Mouse (Mus musculus): ENCODE measurements around the gene Dcdc2a. TPM values are rescaled to one million over a fixed set of nuclear protein-coding genes. Genes with fewer than 3 reads are reported as not detected.

Dcdc2a gene
- polyA plus RNA-seq, 1 experiment from 2014 or later = 1.4 TPM

DNA sequence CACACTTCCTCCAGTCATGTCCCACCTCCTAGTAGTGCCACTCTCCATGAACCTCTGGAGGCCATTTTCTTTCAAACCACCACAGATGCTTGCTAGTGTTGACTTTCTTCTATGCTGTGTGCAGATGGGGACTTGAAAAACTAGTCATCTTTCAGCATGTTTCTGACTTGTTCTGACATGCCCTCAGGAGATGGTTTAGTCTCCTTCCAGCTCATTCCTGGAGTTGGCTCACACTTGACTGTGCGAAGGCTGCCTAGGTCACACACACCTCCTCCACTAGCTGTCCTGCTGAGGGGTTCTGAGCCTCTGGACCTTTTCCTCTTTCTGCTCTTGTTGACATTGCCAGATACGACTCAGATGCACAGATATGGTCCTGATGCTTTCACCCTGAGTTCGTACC, 106.8 kb downstream of the Dcdc2a start:
- no peaks in the 10 kb centered on the region for H3K9me3 ChIP-seq (replicated peaks; ENCODE audit: control insufficient read depth, low read length)
- no peak for DNase-seq (ENCODE audit: low spot score)
- no peak overlapping the region for H3K4me2 ChIP-seq (ENCODE audit: low read length)
- H3K27ac ChIP-seq (ENCODE audit: low read depth, low read length) = no peak overlapping the region
- no peaks in the 10 kb centered on the region for H3K36me3 ChIP-seq (ENCODE audit: control insufficient read depth, insufficient read depth, low read length)
- 89% methylated on average over 3 of the region's 3 CpGs for whole genome bisulfite sequencing
- peaks cover 6% of the 10 kb centered on the region; the same call in 1 of the 2 replicates for H3K4me1 ChIP-seq (ENCODE audit: control insufficient read depth, insufficient read depth, low read length)
- no peaks in the 10 kb centered on the region for H3K27me3 ChIP-seq (replicated peaks; ENCODE audit: control insufficient read depth, insufficient read depth, low read length)
- no peak overlapping the region for H3K9ac ChIP-seq (ENCODE audit: low read length)
- no peak overlapping the region for H3K4me3 ChIP-seq (ENCODE audit: low read depth, low read length)
- ATAC-seq = no peak

DNA sequence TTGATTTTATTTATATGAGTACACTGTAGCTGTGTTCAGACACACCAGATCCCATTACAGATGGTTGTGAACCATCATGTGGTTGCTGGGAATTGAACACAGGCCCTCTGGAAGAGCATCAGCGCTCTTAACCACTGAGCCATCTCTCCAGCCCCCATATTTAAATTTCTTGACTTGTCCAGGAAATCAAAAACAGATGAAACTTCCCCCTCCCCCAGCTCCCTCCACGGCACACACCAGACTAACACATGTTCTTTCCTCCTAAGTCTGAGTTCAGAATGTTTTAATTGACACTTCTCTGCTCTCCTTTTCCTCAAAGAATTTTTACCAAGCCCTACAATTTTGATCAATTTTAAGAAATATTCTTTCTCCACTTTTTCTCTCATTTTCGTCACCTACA, 113.1 kb downstream of the Dcdc2a start:
- 89% methylated on average over 3 of the region's 3 CpGs for WGBS
- Histone ChIP-seq H3K4me1 (ENCODE audit: control insufficient read depth, insufficient read depth, low read length) (no peaks in the 10 kb centered on the region), H3K9me3 (replicated peaks; ENCODE audit: control insufficient read depth, low read length) (no peaks in the 10 kb centered on the region), H3K9ac (ENCODE audit: low read length) (no peak overlapping the region), H3K27ac (ENCODE audit: low read depth, low read length) (no peak overlapping the region), H3K36me3 (ENCODE audit: control insufficient read depth, insufficient read depth, low read length) (no peaks in the 10 kb centered on the region), H3K4me3 (ENCODE audit: low read depth, low read length) (no peak overlapping the region), H3K4me2 (ENCODE audit: low read length) (no peak overlapping the region), H3K27me3 (replicated peaks; ENCODE audit: control insufficient read depth, insufficient read depth, low read length) (no peaks in the 10 kb centered on the region)
- ATAC-seq (no peak), DNase-seq (ENCODE audit: low spot score) (no peak)

DNA sequence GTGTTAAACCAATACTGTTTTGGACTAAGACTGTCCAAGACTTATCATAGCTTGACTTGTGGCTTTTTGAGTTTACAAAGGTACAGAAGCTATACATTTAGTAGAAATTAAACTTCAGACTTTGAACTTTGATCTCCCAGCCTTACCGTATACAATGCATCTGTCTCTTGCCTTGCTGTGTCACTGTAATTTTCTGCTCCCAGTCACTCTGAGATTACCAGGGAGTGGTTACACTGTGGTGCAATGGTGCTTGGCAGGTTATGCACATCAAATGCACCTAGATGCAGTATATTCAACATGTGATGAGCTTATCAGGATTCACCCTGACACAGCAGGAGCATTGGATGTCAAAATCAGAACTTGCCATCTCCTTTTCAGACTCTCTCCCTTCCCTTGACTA, 122.0 kb downstream of the Dcdc2a start:
- H3K4me3 ChIP-seq (ENCODE audit: low read depth, low read length) = no peak overlapping the region
- no peak overlapping the region for H3K4me2 ChIP-seq (ENCODE audit: low read length)
- no peak overlapping the region for H3K27ac ChIP-seq (ENCODE audit: low read depth, low read length)
- ATAC-seq = no peak
- no peaks in the 10 kb centered on the region for H3K9me3 ChIP-seq (replicated peaks; ENCODE audit: control insufficient read depth, low read length)
- no peaks in the 10 kb centered on the region for H3K4me1 ChIP-seq (ENCODE audit: control insufficient read depth, insufficient read depth, low read length)
- 97% methylated on average over 1 of the region's 1 CpGs for WGBS
- H3K27me3 ChIP-seq (replicated peaks; ENCODE audit: control insufficient read depth, insufficient read depth, low read length) = no peaks in the 10 kb centered on the region
- no peak overlapping the region for H3K9ac ChIP-seq (ENCODE audit: low read length)
- H3K36me3 ChIP-seq (ENCODE audit: control insufficient read depth, insufficient read depth, low read length) = no peaks in the 10 kb centered on the region
- DNase-seq (ENCODE audit: low spot score) = no peak

DNA sequence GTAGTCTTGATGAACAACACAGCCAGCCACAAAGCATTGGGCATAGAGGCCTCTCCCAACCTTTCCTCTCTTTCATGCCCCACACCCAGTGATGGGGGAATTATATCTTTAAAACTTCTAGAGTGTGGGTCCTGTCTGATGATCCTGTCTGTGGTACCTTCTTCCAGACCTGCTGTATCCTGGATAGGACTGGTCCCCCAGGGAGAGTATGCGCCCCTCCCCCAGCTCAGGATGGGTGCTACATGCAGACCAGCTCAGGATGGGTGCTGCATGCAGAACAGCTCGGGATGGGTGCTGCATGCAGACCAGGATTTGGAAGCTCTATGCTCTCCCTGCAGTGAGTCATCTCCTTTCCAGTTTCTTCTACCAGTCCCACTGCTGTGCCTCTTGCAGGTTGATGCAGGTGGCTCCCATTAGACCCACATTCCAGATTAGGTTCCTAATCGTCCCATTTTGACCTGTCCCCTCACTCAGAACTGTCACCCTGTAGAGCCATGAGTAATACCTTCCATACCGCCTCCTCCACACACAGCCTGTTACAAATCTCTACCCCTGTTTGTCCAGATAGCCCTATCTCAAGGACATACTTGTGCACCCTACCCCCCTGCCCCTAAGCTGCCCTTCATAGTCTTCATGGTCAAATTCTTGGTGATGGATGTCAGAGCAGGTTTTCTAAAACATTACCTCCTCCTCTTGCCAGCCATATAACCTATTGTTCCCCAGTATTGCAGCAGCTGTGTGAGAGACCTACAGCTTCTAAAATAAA, 122.6 kb downstream of the Dcdc2a start:
- no peak overlapping the region for H3K4me3 ChIP-seq (ENCODE audit: low read depth, low read length)
- H3K9me3 ChIP-seq (replicated peaks; ENCODE audit: control insufficient read depth, low read length) = no peaks in the 10 kb centered on the region
- no peaks in the 10 kb centered on the region for H3K36me3 ChIP-seq (ENCODE audit: control insufficient read depth, insufficient read depth, low read length)
- no peak for ATAC-seq
- no peaks in the 10 kb centered on the region for H3K4me1 ChIP-seq (ENCODE audit: control insufficient read depth, insufficient read depth, low read length)
- no peak overlapping the region for H3K9ac ChIP-seq (ENCODE audit: low read length)
- no peak overlapping the region for H3K4me2 ChIP-seq (ENCODE audit: low read length)
- no peaks in the 10 kb centered on the region for H3K27me3 ChIP-seq (replicated peaks; ENCODE audit: control insufficient read depth, insufficient read depth, low read length)
- no peak for DNase-seq (ENCODE audit: low spot score)
- H3K27ac ChIP-seq (ENCODE audit: low read depth, low read length) = no peak overlapping the region
- WGBS = 89% methylated on average over 4 of the region's 4 CpGs

DNA sequence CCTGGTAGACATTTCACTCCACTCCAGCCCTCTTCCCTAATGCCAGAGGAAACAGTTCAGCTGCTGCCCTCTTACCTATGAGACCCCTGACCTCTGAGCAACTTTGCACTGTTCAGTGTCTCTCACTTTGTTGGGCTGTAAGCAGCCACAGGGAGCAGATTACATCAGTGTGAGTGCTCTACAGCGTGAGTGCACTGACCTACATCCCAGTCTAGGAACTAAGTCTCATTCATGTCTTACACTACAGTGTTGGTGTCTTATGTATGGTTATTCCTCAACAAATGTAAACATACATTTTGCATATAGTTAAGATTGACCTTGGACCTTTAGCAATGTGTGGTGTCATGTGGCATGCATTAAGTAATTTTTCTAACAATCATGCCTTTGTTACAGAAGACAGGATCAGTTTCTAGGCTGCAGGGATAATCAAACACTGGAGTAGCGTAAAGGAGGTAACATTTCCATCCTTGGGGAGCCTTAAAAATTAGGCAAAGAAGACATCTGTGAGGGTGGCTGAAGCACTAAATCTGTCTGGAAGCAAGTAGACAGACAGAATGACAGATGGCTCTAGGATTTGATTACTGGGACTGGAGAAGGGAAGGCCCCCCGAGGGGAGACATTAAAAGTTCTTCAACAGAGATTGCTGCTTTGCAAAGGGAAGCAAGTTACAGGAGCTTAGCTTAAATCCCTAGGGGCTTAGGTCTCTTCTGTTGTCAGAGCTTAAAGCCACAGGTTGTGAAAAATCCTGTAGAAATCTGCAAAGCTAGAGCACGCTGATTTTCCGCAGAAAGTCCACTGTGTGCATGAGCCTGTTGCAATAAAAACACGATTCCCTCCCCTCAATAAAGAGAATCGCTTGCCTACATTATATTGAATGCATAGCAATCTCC, 130.9 kb downstream of the Dcdc2a start:
- H3K9ac ChIP-seq (ENCODE audit: low read length) = no peak overlapping the region
- H3K4me2 ChIP-seq (ENCODE audit: low read length) = peak overlapping the region; percentile 23; the same call in 1 of the 2 replicates
- DNase-seq (ENCODE audit: low spot score) = peak; percentile 33
- no peaks in the 10 kb centered on the region for H3K36me3 ChIP-seq (ENCODE audit: control insufficient read depth, insufficient read depth, low read length)
- WGBS = 17% methylated on average over 7 of the region's 7 CpGs
- H3K27me3 ChIP-seq (replicated peaks; ENCODE audit: control insufficient read depth, insufficient read depth, low read length) = no peaks in the 10 kb centered on the region
- ATAC-seq = peak; percentile 32; the same call in 1 of the 2 replicates
- H3K9me3 ChIP-seq (replicated peaks; ENCODE audit: control insufficient read depth, low read length) = no peaks in the 10 kb centered on the region
- H3K4me3 ChIP-seq (ENCODE audit: low read depth, low read length) = no peak overlapping the region
- peaks cover 5% of the 10 kb centered on the region; the same call in 1 of the 2 replicates for H3K4me1 ChIP-seq (ENCODE audit: control insufficient read depth, insufficient read depth, low read length)
- no peak overlapping the region for H3K27ac ChIP-seq (ENCODE audit: low read depth, low read length)

DNA sequence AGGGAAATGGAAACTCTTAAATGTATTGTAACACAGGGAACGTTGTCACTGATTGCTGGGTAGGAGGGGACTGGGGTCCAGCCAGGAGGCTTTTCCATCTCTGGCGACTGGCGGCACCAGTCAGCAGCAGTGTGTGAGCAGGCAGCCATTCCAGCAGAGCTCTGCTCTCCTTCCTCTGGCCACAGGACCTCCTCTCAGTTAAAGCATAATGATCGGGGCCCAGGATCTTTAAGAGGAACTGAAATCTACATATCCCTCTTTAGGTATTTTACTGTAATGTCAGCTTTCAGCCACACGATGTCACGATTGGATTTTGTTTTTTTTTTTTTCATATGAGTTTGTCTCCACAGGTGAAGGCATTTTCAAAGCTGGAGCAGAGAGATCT, 131.5 kb downstream of the Dcdc2a start:
- Histone ChIP-seq H3K27ac (ENCODE audit: low read depth, low read length) (no peak overlapping the region), H3K9me3 (replicated peaks; ENCODE audit: control insufficient read depth, low read length) (no peaks in the 10 kb centered on the region), H3K27me3 (replicated peaks; ENCODE audit: control insufficient read depth, insufficient read depth, low read length) (no peaks in the 10 kb centered on the region), H3K36me3 (ENCODE audit: control insufficient read depth, insufficient read depth, low read length) (no peaks in the 10 kb centered on the region), H3K4me3 (ENCODE audit: low read depth, low read length) (no peak overlapping the region), H3K4me1 (ENCODE audit: control insufficient read depth, insufficient read depth, low read length) (peaks cover 5% of the 10 kb centered on the region; the same call in 1 of the 2 replicates), H3K9ac (ENCODE audit: low read length) (0 out of 2 replicates have a peak overlapping the region, but pooled peaks have one; percentile 40), H3K4me2 (ENCODE audit: low read length) (peak overlapping the region; percentile 23; the same call in 1 of the 2 replicates)
- DNase-seq (ENCODE audit: low spot score) = peak; percentile 72
- ATAC-seq = peak; percentile 70; the same call in 1 of the 2 replicates
- WGBS = 4% methylated on average over 6 of the region's 6 CpGs

DNA sequence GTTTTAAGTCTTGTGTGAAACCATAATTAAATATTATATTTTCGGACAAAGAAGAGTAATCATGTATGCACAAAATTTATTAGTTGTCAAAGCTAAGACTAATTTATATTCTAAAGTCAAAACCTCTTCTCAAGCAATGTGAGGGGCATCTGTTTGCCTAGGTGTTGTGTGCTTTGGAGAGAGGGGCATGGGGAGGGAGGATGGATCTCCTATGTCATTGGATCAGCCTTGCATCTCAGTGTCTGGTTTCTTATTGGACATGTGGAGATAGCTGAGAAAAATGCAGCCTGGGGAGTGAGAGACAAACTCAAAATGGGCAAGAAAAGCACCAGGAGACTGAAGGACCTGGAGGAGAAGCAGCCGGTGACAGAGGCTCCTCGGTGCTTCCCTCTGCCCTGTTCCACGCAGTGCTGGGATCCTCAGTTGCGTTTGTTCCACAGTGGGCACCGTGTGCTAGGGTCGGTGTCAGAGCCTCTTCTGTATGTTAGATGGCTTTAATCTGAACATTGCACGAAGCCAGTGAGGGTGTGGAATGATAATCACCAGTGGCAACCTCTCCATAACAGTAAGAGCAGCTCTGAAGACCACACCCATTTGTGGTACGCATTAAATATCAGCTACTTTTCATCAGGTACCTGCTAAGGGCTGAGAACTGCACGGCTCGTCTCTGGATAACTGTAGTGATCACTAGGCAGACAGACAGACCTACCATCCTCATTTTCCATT, 133.8 kb downstream of the Dcdc2a start:
- 87% methylated on average over 11 of the region's 11 CpGs for WGBS
- no peak for ATAC-seq

DNA sequence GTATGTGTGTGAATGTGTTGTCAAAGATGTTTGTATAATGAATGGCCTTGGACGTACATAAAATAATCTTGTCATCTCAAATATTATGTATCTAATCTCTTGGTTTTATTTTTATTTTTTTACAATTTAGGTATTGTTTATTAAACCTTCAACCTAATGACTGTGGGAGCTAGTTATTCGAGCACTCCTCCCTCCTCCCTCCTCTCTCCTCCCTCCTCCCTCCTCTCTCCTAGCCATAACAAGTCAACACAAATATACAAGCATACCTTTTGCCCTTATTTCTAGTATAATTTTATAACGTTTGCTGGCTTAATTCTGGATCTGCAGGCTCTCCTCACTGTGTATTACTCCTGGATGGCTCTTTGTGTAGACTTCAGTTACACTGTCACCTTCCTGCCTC, 134.4 kb downstream of the Dcdc2a start:
- 80% methylated on average over 3 of the region's 3 CpGs for WGBS
- Histone ChIP-seq H3K4me3 (ENCODE audit: low read depth, low read length) (no peak overlapping the region), H3K27ac (ENCODE audit: low read depth, low read length) (no peak overlapping the region), H3K4me1 (ENCODE audit: control insufficient read depth, insufficient read depth, low read length) (peaks cover 5% of the 10 kb centered on the region; the same call in 1 of the 2 replicates), H3K9ac (ENCODE audit: low read length) (no peak overlapping the region), H3K27me3 (replicated peaks; ENCODE audit: control insufficient read depth, insufficient read depth, low read length) (no peaks in the 10 kb centered on the region), H3K9me3 (replicated peaks; ENCODE audit: control insufficient read depth, low read length) (no peaks in the 10 kb centered on the region), H3K36me3 (ENCODE audit: control insufficient read depth, insufficient read depth, low read length) (no peaks in the 10 kb centered on the region), H3K4me2 (ENCODE audit: low read length) (no peak overlapping the region)
- DNase-seq (ENCODE audit: low spot score) = no peak
- no peak for ATAC-seq

More for the DNA sequence above, 133.8 kb downstream of the Dcdc2a start:
- Histone ChIP-seq H3K27me3 (replicated peaks; ENCODE audit: control insufficient read depth, insufficient read depth, low read length) (no peaks in the 10 kb centered on the region), H3K9ac (ENCODE audit: low read length) (no peak overlapping the region), H3K36me3 (ENCODE audit: control insufficient read depth, insufficient read depth, low read length) (no peaks in the 10 kb centered on the region), H3K4me1 (ENCODE audit: control insufficient read depth, insufficient read depth, low read length) (peaks cover 5% of the 10 kb centered on the region; the same call in 1 of the 2 replicates), H3K27ac (ENCODE audit: low read depth, low read length) (no peak overlapping the region), H3K4me3 (ENCODE audit: low read depth, low read length) (no peak overlapping the region), H3K9me3 (replicated peaks; ENCODE audit: control insufficient read depth, low read length) (no peaks in the 10 kb centered on the region), H3K4me2 (ENCODE audit: low read length) (no peak overlapping the region)
- DNase-seq (ENCODE audit: low spot score) = no peak
